Comparison of ENCODE assay signal across 9 mouse cellular contexts in genomic region chr7:112865739-112866138, GRCm38 (mm10).
A peak's percentile ranks its signal among the peaks of the same experiment; 100 is the strongest.
DNase-seq lines count a peak whose midpoint lies in the region; ATAC-seq and TF ChIP-seq lines count a peak whose summit lies in the region.
"Had no signal": no experiment of that assay in that cellular context is flagged by ENCODE, and none has a peak within 500 bp of the region (broad histone marks: within the 10 kb centered on the region; RNA-seq: fewer than 3 reads in every experiment).

No protein-coding gene starts in this region.

- H3K27me3 ChIP-seq in kidney, adult 2 months (replicated peaks; ENCODE audit: control insufficient read depth, insufficient read depth, low read length): no peaks in the 10 kb centered on the region
- no peaks in the 10 kb centered on the region for H3K27me3 ChIP-seq in kidney, embryonic 16.5 days (ENCODE audit: insufficient read depth, low read length)
- H3K27me3 ChIP-seq in G1E (ENCODE audit: insufficient read depth, low read length): peaks cover 8% of the 10 kb centered on the region

- no peaks in the 10 kb centered on the region for H3K36me3 ChIP-seq in kidney, adult 2 months (ENCODE audit: control insufficient read depth, insufficient read depth, low read length)
- peaks cover 35% of the 10 kb centered on the region for H3K36me3 ChIP-seq in kidney, embryonic 16.5 days (ENCODE audit: insufficient read depth, low read length)
- no peaks in the 10 kb centered on the region for H3K36me3 ChIP-seq in G1E (replicated peaks)

- no peak overlapping the region for H3K4me3 ChIP-seq in kidney, adult 2 months (ENCODE audit: insufficient read depth, low read depth, low read length)
- H3K4me3 ChIP-seq in kidney, embryonic 16.5 days (ENCODE audit: low read length): no peak overlapping the region
- no peak overlapping the region for H3K4me3 ChIP-seq in G1E (ENCODE audit: low read depth, low read length)
- no peak overlapping the region for H3K4me3 ChIP-seq in gastrocnemius, adult 2 months

- peak; percentile 90 for TF ChIP-seq CTCF in kidney, adult 2 months (conservative IDR thresholded peaks at IDR 0.05; ENCODE audit: insufficient read depth, insufficient read length, low read depth, low read length)
- 0 out of 2 replicates have a peak, but pooled peaks have one; percentile 21 for TF ChIP-seq CTCF in G1E (IDR thresholded peaks at IDR 0.05; ENCODE audit: low read depth, low read length)
- peak; percentile 89 for TF ChIP-seq CTCF in gastrocnemius, adult 2 months (IDR thresholded peaks at IDR 0.05)

- WGBS in kidney, adult 2 months: 11% methylated on average over 2 of the region's 2 CpGs
- 13% methylated on average over 2 of the region's 2 CpGs for WGBS in kidney, embryonic 16.5 days

- H3K4me1 ChIP-seq in kidney, adult 2 months (ENCODE audit: control insufficient read depth, insufficient read depth, low read length): peaks cover 4% of the 10 kb centered on the region; the same call in 1 of the 2 replicates
- peaks cover 4% of the 10 kb centered on the region for H3K4me1 ChIP-seq in kidney, embryonic 16.5 days (ENCODE audit: insufficient read depth, low read length)
- no peaks in the 10 kb centered on the region for H3K4me1 ChIP-seq in G1E (ENCODE audit: insufficient read depth, low read depth, low read length)

- no peak overlapping the region for H3K27ac ChIP-seq in kidney, adult 2 months (ENCODE audit: insufficient read depth, low read depth, low read length)
- H3K27ac ChIP-seq in kidney, embryonic 16.5 days (ENCODE audit: low read length): no peak overlapping the region
- peak overlapping the region; percentile 74 for H3K27ac ChIP-seq in gastrocnemius, adult 2 months
- H3K27ac ChIP-seq: macrophage had no signal

- DNase-seq in kidney, adult 2 months: peak; percentile 83
- peak; percentile 4 for DNase-seq in G1E (ENCODE audit: low spot score)
- peak; percentile 56 for DNase-seq in cerebellum, adult 8-10 months
- peak; percentile 83 for DNase-seq in gastrocnemius, adult 2 months
- peak; percentile 81 to 86 for DNase-seq in kidney, postnatal 4 days
- DNase-seq in urinary bladder, postnatal 25 days (ENCODE audit: low spot score): peak; percentile 43

- no peaks in the 10 kb centered on the region for H3K9me3 ChIP-seq in kidney, embryonic 16.5 days (ENCODE audit: low read length)
- peaks cover 33% of the 10 kb centered on the region for H3K9me3 ChIP-seq in G1E (replicated peaks)

- H3K4me2 ChIP-seq in kidney, embryonic 16.5 days (replicated peaks; ENCODE audit: low read depth, low read length): no peak overlapping the region

- intact Hi-C loops in gastrocnemius, adult 2 months (cut with DNase I): loop anchor here (2.0 to 10.0 kb wide), 5 partner anchors 78 to 488 kb away; no protein-coding TSS in a partner anchor

- no peak overlapping the region for H3K9ac ChIP-seq in kidney, embryonic 16.5 days (replicated peaks; ENCODE audit: low read length)

- no peak for TF ChIP-seq POLR2A in kidney, adult 2 months (IDR thresholded peaks at IDR 0.05; ENCODE audit: low read depth, low read length)

- ATAC-seq in kidney, embryonic 16.5 days (ENCODE audit: low FRiP score, low TSS enrichment): no peak
- ATAC-seq in G1E (ENCODE audit: extremely low read depth, insufficient number of reproducible peaks, low FRiP score, poor library complexity, severe bottlenecking): no peak
- 0 out of 2 replicates have a peak, but pooled peaks have one; percentile 35 for ATAC-seq in megakaryocyte, adult 5-6 weeks (ENCODE audit: poor library complexity, severe bottlenecking)

Comparison
In these comparisons a context has a peak if more than half of its experiments do, and no peak if none do; other contexts are left out.
1. DNase-seq: peak in every context shown above with its lines; median percentile 84 in kidney, postnatal 4 days; 83 in kidney, adult 2 months; 83 in gastrocnemius, adult 2 months; 56 in cerebellum, adult 8-10 months; 43 in urinary bladder, postnatal 25 days; 4 in G1E.
2. CTCF ChIP-seq: peak in every context shown above with its lines; median percentile 90 in kidney, adult 2 months; 89 in gastrocnemius, adult 2 months; 21 in G1E.